Mouse (Mus musculus): ENCODE measurements around the gene Efna3. TPM values are rescaled to one million over a fixed set of nuclear protein-coding genes. Genes with fewer than 3 reads are reported as not detected.

The Efna3 gene
- polyA plus RNA-seq, 1 experiment from 2014 or later = 7.1 TPM

DNA sequence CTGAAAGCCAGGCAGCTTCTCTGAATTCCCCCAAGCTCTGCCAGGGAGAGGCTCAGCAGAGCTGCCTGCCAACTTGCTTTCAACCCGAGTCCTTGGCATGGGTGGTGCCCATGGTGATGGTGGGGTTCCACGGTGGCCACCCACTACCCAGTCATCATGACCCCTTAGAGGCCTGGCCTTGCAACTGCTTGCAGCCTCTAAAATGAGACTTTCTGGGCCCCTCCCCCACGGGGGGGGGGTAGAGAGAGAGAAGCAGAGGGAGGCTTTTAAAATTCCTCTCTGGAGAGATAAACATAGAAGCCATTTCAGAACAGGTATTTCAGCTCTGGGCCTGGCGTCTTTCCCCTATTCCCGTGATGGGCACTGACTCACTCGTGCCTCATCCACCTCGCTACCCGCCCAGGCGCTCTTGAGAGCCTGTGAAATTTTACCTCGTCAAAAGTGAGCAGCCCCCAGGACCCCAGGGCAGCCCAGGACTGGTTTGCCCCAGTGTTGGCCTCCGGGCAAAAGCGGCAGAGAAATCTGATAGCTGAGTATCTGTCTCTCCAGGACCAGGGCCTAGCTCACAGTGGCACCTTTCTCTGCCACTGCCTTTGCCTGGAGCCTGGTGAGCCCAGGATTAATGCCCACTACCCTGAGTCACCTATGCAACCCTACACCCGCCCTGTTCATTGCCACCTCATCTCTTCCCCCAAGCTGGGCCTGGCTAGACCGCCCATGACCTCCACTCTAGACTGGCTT is 45.3 kb downstream of the Efna3 start:
- H3K27ac ChIP-seq (ENCODE audit: low read length) = peak overlapping the region; percentile 98
- H3K4me1 ChIP-seq (replicated peaks; ENCODE audit: control insufficient read depth, insufficient read depth, low read length) = peaks cover 29% of the 10 kb centered on the region
- H3K4me3 ChIP-seq (ENCODE audit: low read length) = peak overlapping the region; percentile 84
- H3K36me3 ChIP-seq (ENCODE audit: control insufficient read depth, insufficient read depth, low read length) = peaks cover 17% of the 10 kb centered on the region
- WGBS = 26% methylated on average over 14 of the region's 14 CpGs
- 0 out of 2 replicates have a peak, but pooled peaks have one; percentile 0 for ATAC-seq (ENCODE audit: low read depth)
- H3K27me3 ChIP-seq (ENCODE audit: control insufficient read depth, insufficient read depth, low read depth, low read length) = no peaks in the 10 kb centered on the region; the same call in none of the 2 replicates
- peak overlapping the region; percentile 91 for H3K9ac ChIP-seq (ENCODE audit: low read length)
- H3K9me3 ChIP-seq (ENCODE audit: control insufficient read depth, low read length) = no peaks in the 10 kb centered on the region
- peak overlapping the region; percentile 94 for H3K4me2 ChIP-seq (ENCODE audit: low read depth, low read length)

- Histone ChIP-seq H3K4me2 (ENCODE audit: low read depth, low read length) (no peak overlapping the region), H3K27ac (ENCODE audit: low read length) (no peak overlapping the region; the same call in 1 of the 2 replicates), H3K4me3 (ENCODE audit: low read length) (no peak overlapping the region), H3K27me3 (ENCODE audit: control insufficient read depth, insufficient read depth, low read depth, low read length) (no peaks in the 10 kb centered on the region; the same call in none of the 2 replicates), H3K4me1 (replicated peaks; ENCODE audit: control insufficient read depth, insufficient read depth, low read length) (peaks cover 21% of the 10 kb centered on the region), H3K36me3 (ENCODE audit: control insufficient read depth, insufficient read depth, low read length) (peaks cover 25% of the 10 kb centered on the region), H3K9me3 (ENCODE audit: control insufficient read depth, low read length) (no peaks in the 10 kb centered on the region), H3K9ac (ENCODE audit: low read length) (no peak overlapping the region)
- WGBS = 82% methylated on average over 13 of the region's 13 CpGs
- ATAC-seq (ENCODE audit: low read depth) = no peak
Measured at GRCm38 (mm10) chr3:89276061-89276460, 46.7 kb downstream of the Efna3 start.

DNA sequence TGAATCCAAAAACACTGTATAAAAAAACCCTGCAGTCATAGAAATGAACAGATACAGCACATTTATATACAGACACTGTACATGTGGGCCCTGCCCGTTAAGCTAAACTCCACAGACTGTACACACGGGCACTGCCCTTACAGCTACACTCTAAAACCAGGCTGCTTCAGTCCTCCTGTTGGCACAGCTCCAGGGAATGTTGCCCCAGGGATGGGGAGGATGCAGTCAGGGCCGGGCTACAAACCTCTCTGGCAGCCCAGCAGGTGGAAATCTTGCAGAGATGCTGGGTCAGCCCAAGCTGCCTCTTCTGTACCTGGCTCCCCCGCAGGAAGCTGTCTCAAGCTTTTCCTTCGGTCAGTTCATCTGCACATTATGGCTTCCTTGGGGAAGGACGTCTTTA is 51.0 kb downstream of the Efna3 start:
- peaks cover 42% of the 10 kb centered on the region for H3K4me1 ChIP-seq (replicated peaks; ENCODE audit: control insufficient read depth, insufficient read depth, low read length)
- no peak overlapping the region for H3K27ac ChIP-seq (ENCODE audit: low read length)
- no peaks in the 10 kb centered on the region for H3K9me3 ChIP-seq (ENCODE audit: control insufficient read depth, low read length)
- no peak overlapping the region for H3K4me2 ChIP-seq (ENCODE audit: low read depth, low read length)
- peaks cover 29% of the 10 kb centered on the region for H3K36me3 ChIP-seq (ENCODE audit: control insufficient read depth, insufficient read depth, low read length)
- H3K27me3 ChIP-seq (ENCODE audit: control insufficient read depth, insufficient read depth, low read depth, low read length) = no peaks in the 10 kb centered on the region
- WGBS = 47% methylated on average over 6 of the region's 6 CpGs
- H3K4me3 ChIP-seq (ENCODE audit: low read length) = no peak overlapping the region
- ATAC-seq (ENCODE audit: low read depth) = no peak
- no peak overlapping the region for H3K9ac ChIP-seq (ENCODE audit: low read length)

- H3K9ac ChIP-seq (ENCODE audit: low read length) = peak overlapping the region; percentile 80
- peak overlapping the region; percentile 51 for H3K4me2 ChIP-seq (ENCODE audit: low read depth, low read length)
- peak; percentile 23; the same call in 1 of the 2 replicates for ATAC-seq (ENCODE audit: low read depth)
- H3K9me3 ChIP-seq (ENCODE audit: control insufficient read depth, low read length) = no peaks in the 10 kb centered on the region
- 60% methylated on average over 6 of the region's 6 CpGs for WGBS
- H3K27me3 ChIP-seq (ENCODE audit: control insufficient read depth, insufficient read depth, low read depth, low read length) = no peaks in the 10 kb centered on the region
- peaks cover 25% of the 10 kb centered on the region for H3K36me3 ChIP-seq (ENCODE audit: control insufficient read depth, insufficient read depth, low read length)
- H3K4me3 ChIP-seq (ENCODE audit: low read length) = peak overlapping the region; percentile 66
- H3K4me1 ChIP-seq (replicated peaks; ENCODE audit: control insufficient read depth, insufficient read depth, low read length) = peaks cover 36% of the 10 kb centered on the region
- peak overlapping the region; percentile 93 for H3K27ac ChIP-seq (ENCODE audit: low read length)
Measured at GRCm38 (mm10) chr3:89270891-89271290, 51.9 kb downstream of the Efna3 start.

- Histone ChIP-seq H3K9ac (ENCODE audit: low read length) (peak within 1 kb of the TSS; percentile 80), H3K27me3 (ENCODE audit: control insufficient read depth, insufficient read depth, low read depth, low read length) (no peaks in the 10 kb centered on the region), H3K27ac (ENCODE audit: low read length) (peak within 1 kb of the TSS; percentile 93), H3K4me1 (replicated peaks; ENCODE audit: control insufficient read depth, insufficient read depth, low read length) (peaks cover 37% of the 10 kb centered on the region), H3K4me2 (ENCODE audit: low read depth, low read length) (peak within 1 kb of the TSS; percentile 51), H3K36me3 (ENCODE audit: control insufficient read depth, insufficient read depth, low read length) (peaks cover 19% of the 10 kb centered on the region), H3K9me3 (ENCODE audit: control insufficient read depth, low read length) (no peaks in the 10 kb centered on the region), H3K4me3 (ENCODE audit: low read length) (peak within 1 kb of the TSS; percentile 66)
- peak; percentile 73 for ATAC-seq (ENCODE audit: low read depth)
- 3% methylated on average over 39 of the region's 39 CpGs for WGBS
Measured at GRCm38 (mm10) chr3:89270051-89270755, 52.6 kb downstream of the Efna3 start, which contains the start of gene Slc50a1. Slc50a1 (minus strand) TSS chr3:89270570.

DNA sequence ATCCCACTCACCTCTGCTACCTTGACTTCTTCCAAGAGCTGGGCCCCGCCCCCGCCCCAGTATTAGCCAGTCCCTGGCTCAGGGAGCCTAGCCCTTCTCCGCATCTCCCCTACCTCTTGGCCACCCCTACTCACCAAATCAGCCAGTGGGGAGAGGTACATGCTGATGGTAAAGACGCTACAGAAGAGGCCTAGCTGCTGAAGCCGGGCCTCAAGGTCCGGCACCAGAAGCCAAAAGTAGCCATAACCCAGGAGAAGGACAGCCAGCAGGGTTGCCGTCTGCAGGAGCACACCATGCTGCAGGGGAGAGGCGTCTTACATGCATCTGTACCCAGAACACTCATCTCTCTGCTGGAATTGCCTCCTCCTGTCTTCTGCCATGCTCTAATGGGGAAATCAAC is 53.8 kb downstream of the Efna3 start:
- no peak for ATAC-seq (ENCODE audit: low read depth)
- Histone ChIP-seq H3K9me3 (ENCODE audit: control insufficient read depth, low read length) (no peaks in the 10 kb centered on the region), H3K4me1 (replicated peaks; ENCODE audit: control insufficient read depth, insufficient read depth, low read length) (peaks cover 37% of the 10 kb centered on the region), H3K27ac (ENCODE audit: low read length) (no peak overlapping the region), H3K4me3 (ENCODE audit: low read length) (no peak overlapping the region), H3K27me3 (ENCODE audit: control insufficient read depth, insufficient read depth, low read depth, low read length) (no peaks in the 10 kb centered on the region), H3K9ac (ENCODE audit: low read length) (peak overlapping the region; percentile 26; the same call in 1 of the 2 replicates), H3K36me3 (ENCODE audit: control insufficient read depth, insufficient read depth, low read length) (peaks cover 14% of the 10 kb centered on the region), H3K4me2 (ENCODE audit: low read depth, low read length) (peak overlapping the region; percentile 51; the same call in 1 of the 2 replicates)
- WGBS = 67% methylated on average over 8 of the region's 8 CpGs

- H3K4me2 ChIP-seq (ENCODE audit: low read depth, low read length) = peak overlapping the region; percentile 74
- 0% methylated on average over 20 of the region's 20 CpGs for WGBS
Measured at GRCm38 (mm10) chr3:89266439-89266893, 56.3 kb downstream of the Efna3 start.

More at GRCm38 (mm10) chr3:89266439-89266893, 56.3 kb downstream of the Efna3 start:
- Histone ChIP-seq H3K9ac (ENCODE audit: low read length) (peak overlapping the region; percentile 86), H3K9me3 (ENCODE audit: control insufficient read depth, low read length) (no peaks in the 10 kb centered on the region), H3K4me3 (ENCODE audit: low read length) (peak overlapping the region; percentile 71), H3K4me1 (replicated peaks; ENCODE audit: control insufficient read depth, insufficient read depth, low read length) (peaks cover 37% of the 10 kb centered on the region), H3K27ac (ENCODE audit: low read length) (peak overlapping the region; percentile 34; the same call in 1 of the 2 replicates), H3K36me3 (ENCODE audit: control insufficient read depth, insufficient read depth, low read length) (peaks cover 4% of the 10 kb centered on the region; the same call in 1 of the 2 replicates), H3K27me3 (ENCODE audit: control insufficient read depth, insufficient read depth, low read depth, low read length) (no peaks in the 10 kb centered on the region)
- ATAC-seq (ENCODE audit: low read depth) = peak; percentile 82

Measured in lung, embryonic 16.5 days (tissue).